14 mouse cellular contexts compared by ENCODE assay signal in the genomic region with DNA sequence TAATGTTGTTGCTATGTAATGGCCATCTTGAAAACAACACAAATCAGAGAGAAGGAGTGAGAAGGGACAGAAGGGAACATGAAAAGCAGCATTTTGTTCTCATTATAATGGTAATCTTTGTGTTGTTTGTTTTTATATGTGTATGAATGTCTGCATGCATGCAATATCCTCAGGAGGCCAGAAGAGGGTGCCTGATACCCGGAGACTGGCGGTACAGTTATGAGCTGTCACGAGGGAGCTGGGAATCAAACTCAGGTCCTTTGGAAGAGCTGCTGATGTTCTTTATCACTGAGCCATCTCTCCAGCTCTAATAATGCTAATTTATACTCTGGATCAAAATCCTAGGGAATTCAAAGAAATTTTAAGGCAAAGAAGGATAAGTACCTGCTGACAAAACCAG.
"Had no signal": no experiment of that assay in that cellular context is flagged by ENCODE, and none has a peak within 500 bp of the region (broad histone marks: within the 10 kb centered on the region; RNA-seq: fewer than 3 reads in every experiment).

No protein-coding gene starts in this region.

- H3K4me1 ChIP-seq: kidney, embryonic 15.5 days; limb, embryonic 15.5 days; liver, embryonic 12.5 days; lung, embryonic 15.5 days; midbrain, embryonic 13.5 days; neural tube, embryonic 15.5 days had no signal

- H3K36me3 ChIP-seq: kidney, embryonic 15.5 days; limb, embryonic 15.5 days; liver, embryonic 12.5 days; lung, embryonic 15.5 days; midbrain, embryonic 13.5 days; neural tube, embryonic 15.5 days had no signal

- DNase-seq: kidney, adult 2 months; kidney, postnatal 14 days; layer of hippocampus, postnatal 36 days; lung, postnatal 14 days; right cerebral cortex, adult 18-20 months; thymus, adult 2 months; thymus, postnatal 25 days had no signal

- H3K27ac ChIP-seq: kidney, embryonic 15.5 days; limb, embryonic 15.5 days; liver, embryonic 12.5 days; lung, embryonic 15.5 days; midbrain, embryonic 13.5 days; neural tube, embryonic 15.5 days had no signal

- H3K9ac ChIP-seq: kidney, embryonic 15.5 days; limb, embryonic 15.5 days; liver, embryonic 12.5 days; lung, embryonic 15.5 days; midbrain, embryonic 13.5 days; neural tube, embryonic 15.5 days had no signal

- H3K4me3 ChIP-seq: kidney, embryonic 15.5 days; limb, embryonic 15.5 days; liver, embryonic 12.5 days; lung, embryonic 15.5 days; midbrain, embryonic 13.5 days; myocyte; neural tube, embryonic 15.5 days had no signal

- H3K27me3 ChIP-seq: kidney, embryonic 15.5 days; limb, embryonic 15.5 days; liver, embryonic 12.5 days; lung, embryonic 15.5 days; midbrain, embryonic 13.5 days; neural tube, embryonic 15.5 days had no signal

- H3K9me3 ChIP-seq: kidney, embryonic 15.5 days; limb, embryonic 15.5 days; liver, embryonic 12.5 days; lung, embryonic 15.5 days; neural tube, embryonic 15.5 days had no signal
